Mouse (Mus musculus) midbrain, embryonic 13.5 days (tissue): ENCODE measurements at regions not wholly inside any gene's neighbourhood (a gene's known extent, or its start where the extent isn't known, plus 50 kb on each side); places are given as distances from the start of the nearest gene placed in this dataset.

Experiments
- ATAC-seq: fragments of 200-750 bp; cut with Nextera tagmentation; 2 replicates; pipeline ENCODE4 v1.8.0; 2017; ENCODE audit warnings: mild to moderate bottlenecking, moderate TSS enrichment, moderate library complexity
- H3K27ac ChIP-seq: fragments of 300-500 bp; sonication (generic); 2 replicates; pipeline ENCODE4 v1.5.1; 2015; ENCODE audit warnings: inconsistent platforms, mild to moderate bottlenecking, moderate library complexity
- H3K27me3 ChIP-seq: fragments of 300-500 bp; sonication (generic); 2 replicates; pipeline ENCODE4 v1.6.1; 2015; ENCODE audit warnings: mild to moderate bottlenecking, inconsistent platforms
- H3K36me3 ChIP-seq: fragments of 300-500 bp; sonication (generic); 2 replicates; pipeline ENCODE4 v1.6.1; 2015; ENCODE audit warnings: mild to moderate bottlenecking, inconsistent platforms
- H3K4me1 ChIP-seq: fragments of 300-500 bp; sonication (generic); replicated peaks from 2 replicates; pipeline ENCODE4 v1.6.1; 2015; ENCODE audit warnings: inconsistent platforms
- H3K4me2 ChIP-seq: fragments of 300-500 bp; sonication (generic); replicated peaks from 2 replicates; pipeline ENCODE4 v1.6.1; 2015; ENCODE audit warnings: moderate library complexity, mild to moderate bottlenecking, inconsistent platforms
- H3K4me3 ChIP-seq: fragments of 300-500 bp; sonication (generic); replicated peaks from 2 replicates; pipeline ENCODE4 v1.5.1; 2015; ENCODE audit warnings: mild to moderate bottlenecking, inconsistent platforms
- H3K9ac ChIP-seq: fragments of 300-500 bp; sonication (generic); replicated peaks from 2 replicates; pipeline ENCODE4 v1.6.1; 2015; ENCODE audit warnings: mild to moderate bottlenecking, inconsistent platforms
- H3K9me3 ChIP-seq: fragments of 300-500 bp; sonication (generic); 2 replicates; pipeline ENCODE4 v1.6.1; 2016; ENCODE audit warnings: mild to moderate bottlenecking, inconsistent platforms
- WGBS: fragments of 180-500 bp; shearing (Covaris S2); methylation state at CpG from one replicate; pipeline ENCODE4 v1.1.7; 2015; 5-methylcytosine and 5-hydroxymethylcytosine counted together

GRCm38 (mm10) chr14:94541995-94542394 is 651.5 kb upstream of the Pcdh9 start:
- Histone ChIP-seq H3K27me3 (no peaks in the 10 kb centered on the region), H3K27ac (no peak overlapping the region), H3K36me3 (no peaks in the 10 kb centered on the region), H3K9me3 (no peaks in the 10 kb centered on the region), H3K4me1 (no peaks in the 10 kb centered on the region), H3K4me3 (no peak overlapping the region), H3K4me2 (no peak overlapping the region), H3K9ac (no peak overlapping the region)
- WGBS = 89% methylated on average over 8 of the region's 8 CpGs
- no peak for ATAC-seq

- 83% methylated on average over 1 of the region's 1 CpGs for WGBS
- Histone ChIP-seq H3K4me2 (no peak overlapping the region), H3K27ac (no peak overlapping the region), H3K9me3 (no peaks in the 10 kb centered on the region), H3K4me3 (no peak overlapping the region), H3K4me1 (no peaks in the 10 kb centered on the region), H3K36me3 (no peaks in the 10 kb centered on the region), H3K9ac (no peak overlapping the region), H3K27me3 (no peaks in the 10 kb centered on the region)
- no peak for ATAC-seq
Measured at GRCm38 (mm10) chr14:94525648-94526047, 635.2 kb upstream of the Pcdh9 start.

GRCm38 (mm10) chr14:94525238-94525637 is 634.8 kb upstream of the Pcdh9 start:
- Histone ChIP-seq H3K36me3 (no peaks in the 10 kb centered on the region), H3K27ac (no peak overlapping the region), H3K4me2 (no peak overlapping the region), H3K27me3 (no peaks in the 10 kb centered on the region), H3K9me3 (no peaks in the 10 kb centered on the region), H3K4me1 (no peaks in the 10 kb centered on the region), H3K9ac (no peak overlapping the region), H3K4me3 (no peak overlapping the region)
- no peak for ATAC-seq

- Histone ChIP-seq H3K36me3 (no peaks in the 10 kb centered on the region), H3K9ac (no peak overlapping the region), H3K4me2 (no peak overlapping the region), H3K9me3 (no peaks in the 10 kb centered on the region), H3K4me1 (no peaks in the 10 kb centered on the region), H3K27me3 (no peaks in the 10 kb centered on the region), H3K4me3 (no peak overlapping the region), H3K27ac (no peak overlapping the region)
- WGBS = 48% methylated on average over 2 of the region's 2 CpGs
- ATAC-seq = no peak
Measured at GRCm38 (mm10) chr14:94522007-94522406, 631.5 kb upstream of the Pcdh9 start.

GRCm38 (mm10) chr14:94491370-94491769 is 600.9 kb upstream of the Pcdh9 start:
- no peaks in the 10 kb centered on the region for H3K4me1 ChIP-seq
- H3K9ac ChIP-seq = no peak overlapping the region
- no peaks in the 10 kb centered on the region for H3K9me3 ChIP-seq
- no peak overlapping the region for H3K4me3 ChIP-seq
- no peaks in the 10 kb centered on the region for H3K36me3 ChIP-seq
- H3K4me2 ChIP-seq = no peak overlapping the region
- no peak for ATAC-seq
- H3K27ac ChIP-seq = no peak overlapping the region
- H3K27me3 ChIP-seq = no peaks in the 10 kb centered on the region

GRCm38 (mm10) chr14:94475887-94476286 is 585.4 kb upstream of the Pcdh9 start:
- Histone ChIP-seq H3K36me3 (no peaks in the 10 kb centered on the region), H3K4me1 (no peaks in the 10 kb centered on the region), H3K9ac (no peak overlapping the region), H3K27ac (no peak overlapping the region), H3K27me3 (no peaks in the 10 kb centered on the region), H3K4me3 (no peak overlapping the region), H3K9me3 (no peaks in the 10 kb centered on the region), H3K4me2 (no peak overlapping the region)
- 72% methylated on average over 3 of the region's 3 CpGs for WGBS
- no peak for ATAC-seq

- no peak for ATAC-seq
- H3K4me1 ChIP-seq = no peaks in the 10 kb centered on the region
- no peak overlapping the region for H3K4me3 ChIP-seq
- H3K4me2 ChIP-seq = no peak overlapping the region
- no peak overlapping the region for H3K9ac ChIP-seq
- WGBS = 100% methylated on average over 1 of the region's 1 CpGs
- no peak overlapping the region for H3K27ac ChIP-seq
- no peaks in the 10 kb centered on the region for H3K36me3 ChIP-seq
- no peaks in the 10 kb centered on the region for H3K9me3 ChIP-seq
- no peaks in the 10 kb centered on the region for H3K27me3 ChIP-seq
Measured at GRCm38 (mm10) chr14:94473181-94473580, 582.7 kb upstream of the Pcdh9 start.

GRCm38 (mm10) chr14:94445952-94446351 is 555.5 kb upstream of the Pcdh9 start:
- H3K27ac ChIP-seq = no peak overlapping the region
- no peaks in the 10 kb centered on the region for H3K9me3 ChIP-seq
- no peak for ATAC-seq
- H3K36me3 ChIP-seq = no peaks in the 10 kb centered on the region
- 89% methylated on average over 1 of the region's 1 CpGs for WGBS
- H3K9ac ChIP-seq = no peak overlapping the region
- H3K27me3 ChIP-seq = no peaks in the 10 kb centered on the region
- no peak overlapping the region for H3K4me2 ChIP-seq
- H3K4me1 ChIP-seq = no peaks in the 10 kb centered on the region
- H3K4me3 ChIP-seq = no peak overlapping the region

GRCm38 (mm10) chr14:94433343-94433958 is 543.0 kb upstream of the Pcdh9 start:
- H3K9me3 ChIP-seq = no peaks in the 10 kb centered on the region
- 77% methylated on average over 7 of the region's 7 CpGs for WGBS
- no peak overlapping the region for H3K9ac ChIP-seq
- no peaks in the 10 kb centered on the region for H3K27me3 ChIP-seq
- 0 out of 2 replicates have a peak, but pooled peaks cover 3% of the 10 kb centered on the region for H3K4me1 ChIP-seq
- peak; percentile 53; the same call in 1 of the 2 replicates for ATAC-seq
- H3K4me3 ChIP-seq = no peak overlapping the region
- no peaks in the 10 kb centered on the region for H3K36me3 ChIP-seq
- no peak overlapping the region for H3K27ac ChIP-seq
- no peak overlapping the region for H3K4me2 ChIP-seq

GRCm38 (mm10) chr14:94427611-94428186 is 537.2 kb upstream of the Pcdh9 start:
- ATAC-seq = peak; percentile 69
- WGBS = 9% methylated on average over 1 of the region's 1 CpGs
- H3K27ac ChIP-seq = no peak overlapping the region

More at GRCm38 (mm10) chr14:94427611-94428186, 537.2 kb upstream of the Pcdh9 start:
- H3K9ac ChIP-seq = no peak overlapping the region
- no peaks in the 10 kb centered on the region for H3K27me3 ChIP-seq
- H3K4me3 ChIP-seq = no peak overlapping the region
- peaks cover 14% of the 10 kb centered on the region for H3K4me1 ChIP-seq
- no peaks in the 10 kb centered on the region for H3K9me3 ChIP-seq
- H3K4me2 ChIP-seq = no peak overlapping the region
- H3K36me3 ChIP-seq = no peaks in the 10 kb centered on the region
